Mouse (Mus musculus) CD4-positive naive resting alpha-beta T cell, adult 76 days (primary cell): ENCODE data around the gene Kmt2e. TPM values are rescaled to one million over a fixed set of nuclear protein-coding genes. Genes with fewer than 3 reads are reported as not detected.

Source experiments
- total RNA-seq: library from RNA; stranded (reverse); gene quantifications from one replicate; pipeline ENCODE4 v1.2.4, GENCODE M21; 2023

The Kmt2e gene
- 217 TPM for total RNA-seq

GRCm38 (mm10) chr5:23433720-23434597 lies at the start of gene Kmt2e:
Gene Kmt2e (plus strand): TSS chr5:23434441.

